Mouse (Mus musculus) spleen, adult 18-20 months (tissue): ENCODE data around the gene Ndufa11.

Experiments
- DNase-seq, 2 experiments: peaks; one replicate each; pipeline ENCODE4 v3.0.0; 2022; ENCODE audit warnings: mixed read lengths in 2 of 2

Ndufa11 gene

GRCm38 (mm10) chr17:56717363-56718058, at the start of gene Ndufa11, which contains the start of gene Vmac:
Gene Ndufa11 (plus strand): TSS chr17:56717767.
Gene Vmac (minus strand): TSS chr17:56718022.
- DNase-seq: peak; percentile 90 to 91

DNA sequence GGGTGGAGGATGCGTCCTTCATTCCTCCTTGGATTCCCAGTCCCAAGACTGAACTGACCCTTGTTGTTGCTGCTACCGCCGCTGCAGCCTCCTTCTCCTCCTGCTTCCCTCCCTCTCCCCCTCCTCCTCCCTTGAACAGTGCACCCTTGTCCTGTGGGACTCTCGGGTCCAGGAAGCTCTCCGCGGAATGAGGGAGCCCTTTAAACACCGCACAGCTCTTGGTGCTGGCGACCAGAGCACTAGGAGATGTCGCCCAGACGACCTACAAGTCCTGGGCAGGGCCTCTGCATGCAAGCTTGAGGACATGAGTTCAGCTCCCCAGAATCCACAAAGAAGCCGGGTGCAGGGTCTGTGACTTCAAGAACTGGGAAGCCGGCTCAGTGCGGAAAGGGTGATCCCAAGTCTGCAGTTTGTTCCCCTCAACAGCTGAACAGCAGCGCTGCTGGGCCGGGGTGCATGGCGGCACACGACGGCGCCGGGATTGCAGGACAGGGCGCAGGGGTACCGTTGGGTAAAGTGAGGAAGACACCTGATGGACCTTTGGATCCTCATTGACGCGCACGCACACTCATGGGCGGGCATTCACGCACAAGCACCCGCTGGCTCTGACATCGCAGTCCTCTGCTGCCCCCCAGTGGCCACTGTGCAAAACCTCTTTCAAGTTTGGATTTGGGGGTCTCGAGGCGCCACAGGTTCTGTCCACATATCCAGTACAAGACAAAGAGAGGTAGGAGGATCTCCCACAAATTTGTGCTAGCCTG, 49.0 kb upstream of the Ndufa11 start:
- DNase-seq: peak; percentile 61 to 86

DNA sequence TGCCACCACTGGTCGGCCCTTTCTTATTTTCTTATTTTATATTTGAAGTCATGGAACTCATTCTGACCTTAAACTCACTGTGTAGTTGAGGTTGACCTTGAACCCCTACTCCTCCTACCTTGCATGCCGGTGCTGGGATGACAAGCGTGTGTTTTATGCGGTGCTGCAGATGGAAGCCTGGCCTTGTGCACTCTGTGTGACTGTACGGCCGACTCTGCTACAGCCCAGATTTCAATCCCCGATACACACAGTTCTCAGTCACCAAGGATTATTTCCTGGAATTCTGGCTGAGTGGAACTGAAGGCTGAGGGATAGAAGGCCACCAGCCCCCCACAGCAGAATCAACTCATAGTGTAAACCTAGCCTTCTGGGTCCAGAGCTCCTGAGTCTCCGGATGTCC, 47.8 kb upstream of the Ndufa11 start:
- no peak for DNase-seq

- peak; percentile 96 to 99 for DNase-seq
Observed at GRCm38 (mm10) chr17:56672941-56673646, 44.5 kb upstream of the Ndufa11 start, which contains the start of gene Ranbp3. Gene Ranbp3 (plus strand): TSS chr17:56673294.

- DNase-seq: no peak
Observed at GRCm38 (mm10) chr17:56673647-56674416, 43.7 kb upstream of the Ndufa11 start.

DNA sequence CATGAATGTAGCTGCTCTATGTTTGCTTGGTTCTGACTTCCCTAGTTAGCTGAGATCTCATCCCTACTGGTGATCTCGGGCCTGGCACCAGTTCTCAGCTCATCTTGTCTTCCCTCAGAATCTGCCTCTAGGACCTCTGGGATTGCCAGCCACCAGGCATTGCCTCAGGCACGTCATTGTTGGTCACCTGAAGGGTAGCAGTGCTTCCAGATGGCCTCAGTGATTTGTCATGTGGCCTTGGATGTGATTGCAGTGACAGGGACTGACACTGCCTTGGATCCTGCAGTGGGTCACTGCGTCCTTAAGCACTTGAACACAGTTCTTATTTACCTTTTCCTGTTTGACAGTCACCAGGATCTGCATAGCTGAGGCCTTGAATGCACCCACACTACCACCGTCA, 35.8 kb upstream of the Ndufa11 start:
- DNase-seq: no peak

- no peak for DNase-seq
Observed at GRCm38 (mm10) chr17:56682880-56683279, 34.7 kb upstream of the Ndufa11 start.

- no peak for DNase-seq
Observed at GRCm38 (mm10) chr17:56683546-56684140, 33.9 kb upstream of the Ndufa11 start.

- no peak for DNase-seq
Observed at GRCm38 (mm10) chr17:56684649-56685048, 32.9 kb upstream of the Ndufa11 start.

DNA sequence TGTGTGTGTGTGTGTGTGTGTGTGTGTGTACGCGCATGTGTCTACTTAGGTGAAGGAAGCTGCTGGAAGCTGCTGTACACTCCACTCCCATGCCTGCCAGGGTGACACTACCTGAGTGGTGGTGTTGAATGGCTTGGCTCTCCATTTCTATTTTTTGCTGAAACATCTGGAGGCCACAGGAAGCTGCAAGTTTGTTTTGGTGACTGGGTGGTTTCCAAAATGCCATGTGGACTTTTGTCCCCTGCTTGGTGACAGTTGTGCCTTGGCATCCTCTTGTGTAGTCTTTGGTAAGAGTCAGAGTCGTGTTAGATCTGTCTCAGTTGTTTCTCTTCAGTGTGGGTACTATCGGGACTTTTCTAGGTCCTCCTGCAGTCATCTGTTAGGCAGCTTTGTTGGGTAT, 30.8 kb upstream of the Ndufa11 start:
- no peak for DNase-seq

GRCm38 (mm10) chr17:56688045-56688444, 29.5 kb upstream of the Ndufa11 start:
- DNase-seq: no peak

DNA sequence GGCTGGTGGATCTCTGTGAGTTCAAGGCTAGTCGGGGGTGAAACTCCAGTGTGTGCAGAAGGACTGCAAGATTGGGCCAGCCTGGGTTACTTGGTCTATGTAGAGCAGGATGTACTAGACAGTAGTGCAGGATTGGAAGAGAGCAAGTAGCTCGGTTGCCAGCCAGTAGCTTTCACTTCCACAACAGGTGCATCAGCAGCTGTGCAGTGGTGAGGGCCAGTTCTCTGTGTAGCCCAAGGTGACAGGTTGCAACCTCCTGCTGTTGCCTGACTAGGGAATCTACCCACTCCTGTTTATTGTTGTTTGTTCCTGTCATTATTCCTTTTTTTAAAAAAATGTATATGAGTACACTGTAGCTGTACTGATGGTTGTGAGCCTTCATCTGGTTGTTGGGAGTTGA, 28.9 kb upstream of the Ndufa11 start:
- DNase-seq: no peak

DNA sequence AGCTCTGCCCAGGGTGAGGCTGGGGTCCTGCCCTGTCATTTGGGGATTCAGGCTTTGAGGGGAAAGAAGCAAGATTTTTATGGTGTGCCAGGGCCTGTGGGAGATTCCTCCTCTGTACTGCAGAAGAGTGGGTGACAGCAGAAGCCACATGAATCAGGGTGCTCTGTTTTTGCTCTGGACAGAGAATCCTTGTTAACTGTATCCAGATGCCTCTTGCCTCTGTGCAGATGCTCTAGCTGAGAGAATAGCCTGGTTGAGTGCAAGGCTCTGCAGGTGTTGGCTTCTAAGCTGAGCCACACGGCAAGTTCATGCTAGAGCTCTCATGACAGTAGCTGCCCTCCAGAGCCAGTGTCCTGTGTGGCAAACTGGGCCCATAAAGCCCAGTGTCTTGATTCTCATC, 24.2 kb upstream of the Ndufa11 start:
- DNase-seq: no peak

DNA sequence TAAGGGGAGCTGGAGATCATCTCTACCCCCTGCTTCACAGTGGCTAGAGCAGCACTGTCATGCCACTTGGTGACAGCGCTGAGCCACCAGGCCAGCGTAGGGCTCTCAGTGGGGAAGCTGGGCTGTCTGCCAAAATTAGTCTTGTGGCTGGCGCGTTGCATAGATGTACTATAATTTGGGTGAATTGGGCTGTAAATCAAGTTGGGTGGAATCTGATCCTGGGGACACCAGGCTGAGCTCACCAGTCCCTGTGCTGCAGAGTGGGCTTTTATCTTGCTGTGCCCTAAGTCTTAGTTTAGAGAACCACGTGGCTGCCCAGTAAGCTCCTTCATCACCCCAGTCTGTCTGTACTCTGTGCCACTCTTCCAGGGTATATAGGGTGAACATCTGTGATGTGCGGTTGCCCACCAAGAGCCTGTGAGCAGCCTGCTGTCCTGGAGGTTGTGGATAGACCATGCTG, 23.7 kb upstream of the Ndufa11 start:
- DNase-seq: no peak

DNA sequence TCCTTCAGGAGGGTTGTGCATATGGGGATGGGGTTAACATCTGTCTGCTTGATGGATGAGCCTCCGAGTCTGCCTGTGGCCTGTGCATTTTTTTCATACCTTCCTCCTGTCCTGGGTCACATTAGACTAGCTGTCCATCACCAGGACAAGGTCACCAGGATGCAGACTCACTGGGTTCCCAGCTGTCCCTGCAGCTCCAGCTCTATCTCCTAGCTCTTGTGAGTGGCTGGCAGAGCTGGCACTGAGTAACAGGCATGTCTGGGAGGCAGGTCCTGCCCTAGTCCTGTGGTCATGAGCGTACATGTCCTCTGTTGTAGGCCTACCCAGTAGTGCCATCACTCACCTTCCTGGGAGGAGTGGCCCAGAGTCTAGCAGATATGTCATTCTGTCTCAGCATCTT, 17.1 kb upstream of the Ndufa11 start:
- no peak for DNase-seq

- no peak for DNase-seq
Observed at GRCm38 (mm10) chr17:56703038-56703437, 14.5 kb upstream of the Ndufa11 start.

DNA sequence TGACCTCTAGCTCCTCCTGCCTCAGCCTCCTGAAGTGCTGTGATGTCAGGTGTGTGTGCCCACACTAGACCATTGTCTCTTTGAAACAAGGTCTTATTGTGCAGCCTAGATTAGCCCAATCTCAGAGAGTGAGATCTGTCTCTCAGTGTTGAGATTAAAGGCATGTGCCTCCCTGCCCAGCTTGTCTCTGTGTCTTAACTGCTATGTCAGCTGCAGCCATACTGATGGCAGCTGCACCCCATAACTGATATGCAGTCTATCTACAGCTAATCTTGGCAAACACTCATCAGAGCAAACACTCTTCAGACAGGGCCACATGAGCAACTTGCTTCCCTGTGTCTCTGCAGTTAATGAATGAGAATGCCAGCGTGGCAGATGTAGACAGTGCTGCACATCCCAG, 11.1 kb upstream of the Ndufa11 start:
- no peak for DNase-seq

- DNase-seq: no peak
Observed at GRCm38 (mm10) chr17:56708692-56709091, 8.9 kb upstream of the Ndufa11 start.

DNA sequence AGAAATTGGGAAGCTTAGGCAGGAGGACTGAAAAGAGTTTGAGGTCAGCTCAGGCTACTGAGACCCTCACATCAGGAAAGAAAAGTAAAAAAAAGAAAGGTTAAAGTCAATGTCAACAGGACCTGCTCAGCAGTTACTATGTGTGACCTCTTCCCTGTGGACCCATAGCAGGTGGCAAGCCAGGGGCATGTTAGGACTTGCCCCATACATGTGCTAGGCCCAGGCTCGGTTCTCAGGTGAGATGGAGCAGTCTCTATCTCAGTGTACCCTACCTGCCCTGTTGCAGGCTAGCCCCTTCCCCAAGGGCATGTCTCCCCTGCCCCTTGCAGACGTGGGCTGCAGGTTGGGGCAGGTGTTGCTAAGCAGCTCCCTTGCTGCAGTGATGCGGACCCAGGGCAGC, 7.9 kb upstream of the Ndufa11 start:
- no peak for DNase-seq

DNA sequence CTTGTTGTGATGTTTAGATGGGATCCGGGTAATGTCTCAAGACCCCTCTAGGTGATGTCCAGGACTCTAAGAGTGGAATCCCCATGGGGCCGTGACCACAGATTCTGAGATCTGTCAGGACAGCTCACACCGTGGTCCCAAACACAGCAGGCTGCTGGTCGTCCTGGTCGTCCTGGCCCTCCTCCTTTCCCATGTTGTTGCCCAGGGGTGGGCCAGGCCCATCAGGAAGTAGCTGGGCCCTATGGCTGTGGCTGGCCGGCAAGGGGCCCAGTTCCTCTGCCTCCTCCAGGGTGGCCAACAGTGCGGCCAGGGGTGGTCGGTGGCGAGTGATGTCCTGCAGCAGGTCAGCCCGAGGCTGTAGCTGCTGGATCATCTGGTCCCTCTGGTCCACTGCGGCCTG, 2.2 kb upstream of the Ndufa11 start:
- no peak for DNase-seq

- DNase-seq: no peak
Observed at GRCm38 (mm10) chr17:56715914-56716654, 1.5 kb upstream of the Ndufa11 start.
